Mouse (Mus musculus) retina, postnatal 1 day (tissue): ENCODE measurements at regions not wholly inside any gene's neighbourhood (a gene's known extent, or its start where the extent isn't known, plus 50 kb on each side); places are given as distances from the start of the nearest gene placed in this dataset.

ENCODE experiments used
- DNase-seq: peaks from one replicate; pipeline ENCODE4 v3.0.0-alpha.2; 2012

DNA sequence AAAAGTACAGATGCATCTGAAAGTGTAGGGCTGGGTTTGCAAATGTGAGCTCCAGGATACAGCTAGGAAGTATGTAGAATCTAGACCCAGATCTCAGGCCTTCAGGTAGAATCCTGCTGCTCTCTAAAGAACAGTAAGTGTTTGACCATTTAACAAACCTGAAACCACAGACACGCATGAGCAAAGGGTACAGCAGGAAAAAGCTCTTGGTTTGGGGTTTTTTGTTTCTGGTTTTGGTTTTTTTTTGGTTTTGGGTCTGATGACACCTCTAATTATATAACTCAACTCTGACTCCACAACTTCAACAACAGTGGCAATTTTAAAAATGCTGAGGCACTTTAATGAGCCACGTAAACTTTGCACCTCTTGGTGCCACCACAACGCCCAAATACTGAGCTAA, 165.3 kb upstream of the Smim15 start:
- DNase-seq, result no peak

DNA sequence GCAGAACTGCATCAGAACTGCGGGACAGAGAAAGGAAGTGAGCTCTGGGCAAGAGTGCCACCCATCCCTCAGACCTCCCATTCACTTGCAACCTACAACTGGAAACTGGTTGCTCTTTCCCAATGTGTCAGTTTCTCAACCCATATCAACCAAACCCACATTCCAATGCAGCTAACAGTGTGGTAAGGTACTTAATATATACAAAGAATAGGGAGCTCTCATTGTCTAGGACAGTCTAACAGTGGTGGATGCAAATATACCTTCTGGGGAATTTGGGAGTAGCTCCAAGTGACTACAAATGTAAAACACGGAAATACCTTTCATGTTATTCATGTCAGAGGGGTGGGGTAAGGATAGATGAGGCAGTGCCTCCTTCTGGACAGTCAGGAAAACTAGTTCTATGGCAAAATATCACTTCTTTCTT, 171.0 kb upstream of the Smim15 start:
- no peak for DNase-seq

DNA sequence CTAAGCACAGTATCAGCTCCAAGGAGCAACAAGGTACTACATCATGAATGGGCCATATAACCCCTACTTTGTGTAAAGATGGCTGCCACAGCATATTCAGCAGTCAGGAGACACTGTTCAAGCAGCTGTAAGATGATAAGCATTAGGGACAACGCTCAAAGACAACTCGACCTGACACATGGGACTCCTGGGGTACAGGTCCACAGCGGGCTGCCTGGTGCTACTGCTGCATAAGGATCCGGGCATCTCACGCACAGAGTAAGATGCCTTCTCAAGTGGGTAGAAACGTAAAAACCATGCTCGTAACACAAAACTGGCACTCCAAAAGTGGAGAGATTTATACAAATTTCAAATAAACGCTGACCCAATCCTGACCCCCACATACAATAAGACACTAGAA, 171.7 kb upstream of the Smim15 start:
- no peak for DNase-seq

DNA sequence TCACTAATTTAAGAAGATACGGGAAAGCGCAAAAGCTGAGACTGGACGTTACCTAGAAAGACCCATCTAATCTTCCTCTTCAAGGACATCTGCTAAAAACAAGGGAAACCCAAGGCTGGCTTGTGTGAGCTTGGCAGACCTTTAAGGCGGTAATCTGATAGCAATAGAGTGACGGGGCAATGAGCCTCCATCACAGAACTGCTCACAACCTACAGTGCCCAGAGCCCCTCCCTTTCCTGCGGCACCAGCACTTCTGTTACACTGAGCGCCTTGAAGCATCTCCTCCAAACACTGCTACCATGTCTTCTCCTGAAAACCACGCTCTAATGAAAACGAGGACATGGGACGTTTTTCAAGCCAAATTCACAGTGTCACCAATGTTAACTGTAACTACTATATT, 172.1 kb upstream of the Smim15 start:
- DNase-seq, result no peak

DNA sequence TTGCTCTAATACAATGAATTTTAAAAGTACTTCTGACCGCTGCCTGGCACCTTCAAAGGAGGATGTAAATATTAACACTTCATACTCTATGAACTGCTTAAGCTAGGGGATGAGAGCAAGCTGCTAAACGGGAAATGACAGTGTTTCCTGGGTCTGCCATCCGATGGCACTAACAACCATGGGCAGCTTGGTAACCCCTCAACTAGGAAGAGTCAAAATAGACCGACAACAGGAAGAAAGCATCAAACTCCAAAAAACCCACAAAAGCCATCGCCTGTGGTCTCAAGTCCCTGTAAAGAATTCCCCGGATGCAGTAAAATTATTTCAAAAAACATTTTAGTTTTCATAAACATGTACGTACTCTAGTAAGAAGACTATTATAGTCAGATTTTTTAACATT, 175.3 kb upstream of the Smim15 start:
- DNase-seq, result no peak

DNA sequence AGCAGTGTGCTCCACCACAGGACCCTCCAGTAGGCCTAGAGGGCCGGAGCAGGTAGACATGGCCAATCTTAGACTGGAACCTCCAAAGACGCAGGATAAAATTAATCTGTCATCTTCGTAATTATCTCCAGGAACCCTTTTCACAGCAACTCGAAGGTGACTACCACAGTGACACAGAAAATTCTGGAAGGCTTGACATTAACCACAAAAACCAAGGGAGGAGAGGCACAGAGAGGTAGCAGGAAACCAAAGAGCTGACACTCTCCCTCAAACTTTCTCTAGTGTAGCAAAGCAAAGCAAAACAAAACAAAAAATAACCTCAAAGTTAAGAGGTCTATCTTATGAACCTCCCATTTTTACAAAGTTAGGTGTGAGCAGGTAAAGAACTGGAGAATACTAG, 177.4 kb upstream of the Smim15 start:
- no peak for DNase-seq

DNA sequence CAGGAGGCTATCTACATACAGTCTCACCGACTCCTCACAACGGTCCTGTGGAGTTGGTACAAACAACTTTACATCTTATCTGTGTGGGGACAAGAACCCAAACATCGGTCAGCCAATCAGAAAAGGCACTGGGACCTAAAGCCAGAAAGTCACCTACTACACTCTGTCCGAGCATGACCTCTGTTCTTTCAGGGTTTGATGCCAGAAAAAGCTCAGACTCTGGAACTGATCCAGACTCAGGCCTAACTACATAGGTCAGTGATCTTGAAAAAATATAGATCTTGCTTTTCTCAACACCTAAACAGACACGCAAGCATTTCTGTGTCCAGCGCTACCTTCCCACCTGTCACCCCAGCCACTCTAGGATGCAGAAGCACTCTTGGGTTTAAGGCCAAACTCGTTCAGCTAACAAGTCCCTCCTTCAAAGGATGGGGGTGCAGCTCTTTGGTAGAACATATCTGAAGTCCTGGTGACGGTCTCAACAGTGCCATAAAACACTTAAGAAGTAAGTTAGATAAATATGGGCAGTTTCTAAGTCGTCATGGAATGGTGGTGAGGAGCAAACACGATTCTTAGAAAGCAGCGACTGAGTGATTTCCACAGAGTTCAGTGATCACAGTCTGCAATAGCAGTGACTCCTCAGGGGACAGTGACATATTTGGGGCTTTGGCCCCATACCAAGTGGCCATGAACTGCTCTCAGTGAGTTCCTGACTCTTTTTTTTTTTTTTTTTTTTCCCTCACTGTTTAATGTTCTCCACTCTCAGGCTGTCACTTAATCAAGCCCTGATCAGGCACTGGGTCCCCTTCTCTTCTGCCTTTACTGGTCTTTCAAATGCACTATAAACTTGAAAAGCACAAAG, 181.2 kb upstream of the Smim15 start:
- DNase-seq, result no peak

DNA sequence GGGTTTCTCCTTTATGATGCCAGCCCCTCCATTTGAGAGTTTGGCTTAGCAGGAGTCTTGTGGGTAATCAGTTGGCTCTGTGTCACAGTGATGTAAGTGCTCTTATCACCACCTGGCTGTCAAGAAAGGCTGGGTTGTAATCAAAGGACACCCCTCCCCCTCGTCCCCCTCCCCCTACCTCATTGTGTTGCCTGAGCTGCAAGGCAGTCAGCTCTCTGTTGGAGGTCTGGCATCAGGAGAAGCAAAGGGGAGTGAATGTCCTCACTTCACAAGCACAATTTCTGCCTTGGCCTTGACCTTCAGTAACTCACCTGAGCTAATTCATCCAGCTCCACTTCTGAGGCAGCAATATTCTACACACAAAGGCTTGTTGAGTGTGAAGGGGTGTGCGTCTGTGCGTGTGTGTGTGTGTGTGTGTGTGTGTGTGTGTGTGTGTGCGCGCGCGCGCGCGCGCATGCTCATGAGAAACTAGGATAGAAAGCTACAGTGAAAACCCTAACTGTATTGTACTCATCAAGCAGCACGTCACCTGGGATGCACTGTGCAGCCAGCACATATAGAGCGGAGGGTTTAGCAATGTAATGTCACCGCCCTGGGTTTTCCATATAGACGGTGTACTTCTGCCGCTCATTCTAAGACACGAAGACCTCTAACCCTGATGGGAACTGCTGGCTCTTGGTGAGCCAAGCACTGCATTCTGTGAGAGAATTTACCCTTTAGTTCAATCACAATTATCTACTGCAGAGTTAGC, 182.7 kb upstream of the Smim15 start:
- no peak for DNase-seq

DNA sequence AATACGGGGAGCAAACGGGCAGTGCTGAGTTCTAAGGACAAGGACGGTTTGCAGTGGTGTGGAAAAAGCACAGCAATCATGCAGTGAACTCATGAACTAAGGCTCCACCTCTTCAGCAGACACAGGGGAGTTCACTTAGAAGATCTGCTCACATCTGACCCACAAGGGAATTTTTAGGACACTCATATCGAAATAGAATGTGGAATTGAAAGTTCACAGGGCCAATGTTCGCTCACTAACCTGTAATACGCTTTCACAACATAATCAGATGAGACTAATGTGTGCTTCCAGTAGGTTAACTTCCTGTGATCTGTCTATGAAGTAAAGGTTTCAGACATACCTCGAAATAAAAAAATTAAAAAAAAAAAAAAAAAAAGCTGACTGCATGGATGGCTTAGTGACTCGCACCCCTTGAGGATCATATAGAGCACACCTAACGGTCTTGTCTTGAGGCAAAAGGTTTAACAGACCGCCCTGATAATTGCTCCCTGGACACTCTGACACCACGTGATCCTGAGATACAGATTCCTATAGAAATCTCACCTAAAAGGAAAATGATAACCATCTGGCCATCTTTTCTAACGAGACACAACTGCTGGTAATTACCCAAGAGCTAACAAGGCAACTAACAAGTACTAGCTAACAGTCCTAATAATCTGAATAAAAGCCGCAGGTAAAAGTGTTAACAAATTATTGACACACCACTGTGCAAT, 187.0 kb upstream of the Smim15 start:
- DNase-seq, result no peak

DNA sequence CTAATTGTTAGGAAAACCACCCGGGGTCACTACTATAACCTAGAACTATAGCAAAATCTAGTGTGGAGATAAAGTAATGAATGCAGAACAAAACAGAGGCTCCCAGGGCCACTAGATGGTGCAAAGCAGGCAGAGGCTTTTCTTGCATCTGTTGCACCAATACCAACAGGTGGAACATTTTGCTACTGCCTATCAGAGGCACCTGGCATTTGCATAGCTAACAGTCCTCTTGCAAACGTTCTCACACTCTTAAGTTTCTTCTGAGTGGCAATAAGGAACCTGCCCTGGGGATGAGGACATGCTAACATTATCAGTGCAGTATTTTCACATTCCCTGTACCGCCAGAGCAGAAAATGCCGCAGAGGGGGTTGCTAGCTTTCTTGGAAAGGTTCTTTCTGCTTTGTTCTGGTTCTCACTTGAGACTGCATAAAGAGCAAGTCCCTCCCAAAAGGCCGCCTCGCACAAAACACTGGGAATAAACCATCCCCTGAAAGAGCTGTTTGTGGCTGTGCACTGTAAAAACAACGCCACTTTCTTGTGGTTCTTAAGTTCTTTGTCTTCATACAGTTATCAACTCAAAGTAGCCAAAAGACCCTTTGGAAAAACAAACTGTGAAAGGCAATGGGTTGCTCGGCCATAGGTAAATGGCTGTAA, 193.2 kb upstream of the Smim15 start:
- DNase-seq, result no peak

DNA sequence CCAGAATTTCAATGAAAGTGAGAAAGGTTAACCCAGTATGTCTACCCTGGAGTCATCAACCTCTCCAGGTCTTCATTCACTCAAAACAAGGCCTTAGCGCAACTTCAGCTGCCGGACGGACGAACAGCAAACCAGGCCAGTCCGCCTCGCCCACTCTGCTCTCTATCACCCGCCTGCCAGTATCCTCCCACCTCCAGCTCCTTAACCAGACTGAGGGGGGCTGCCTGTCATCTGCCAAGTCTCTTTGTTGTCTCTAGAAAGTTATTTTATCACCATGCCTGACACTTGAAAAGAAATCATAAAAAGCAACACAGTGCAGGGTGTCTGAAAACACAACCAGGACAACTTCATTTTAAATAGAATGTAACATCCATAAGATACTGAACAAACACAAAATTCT, 195.4 kb upstream of the Smim15 start:
- DNase-seq, result no peak

DNA sequence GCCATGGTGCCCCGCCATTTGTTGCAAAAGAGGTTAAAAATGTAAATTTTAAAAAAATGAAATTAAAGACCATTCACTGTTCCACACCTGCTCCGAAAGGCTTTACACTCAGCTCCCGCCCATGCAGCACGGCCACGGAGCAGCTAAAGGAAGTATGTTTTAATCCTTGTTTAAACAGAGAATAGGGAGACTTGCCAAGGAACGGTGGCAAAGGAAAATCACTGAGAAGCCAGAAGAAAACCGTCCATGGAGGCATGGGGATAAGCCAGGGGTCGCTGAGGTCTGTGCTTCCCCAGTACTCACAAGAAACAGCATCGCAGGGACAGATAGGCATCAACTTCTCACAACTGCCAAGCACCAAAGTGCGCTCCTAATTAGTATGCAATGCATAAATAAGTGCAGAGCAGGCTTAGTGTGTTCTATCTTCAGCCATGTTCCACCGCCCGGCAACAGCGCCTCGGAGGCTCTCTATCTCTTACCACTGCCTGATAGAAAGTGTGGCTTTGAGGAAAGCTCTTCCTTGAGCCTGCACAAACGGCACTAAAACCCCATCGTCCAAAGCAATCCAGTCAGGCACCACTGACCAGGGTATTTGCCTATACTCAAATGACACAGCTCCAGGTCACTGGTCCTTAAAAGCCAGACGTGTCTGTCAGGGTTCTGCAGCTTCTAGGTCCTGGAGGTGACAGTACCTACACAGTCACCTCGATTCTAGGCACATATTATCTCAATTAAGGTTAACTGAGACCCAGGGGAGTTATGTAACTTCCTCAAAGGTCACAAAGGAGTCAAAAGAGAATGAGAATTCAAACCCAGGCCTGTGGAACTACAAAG, 196.8 kb upstream of the Smim15 start:
- no peak for DNase-seq

DNA sequence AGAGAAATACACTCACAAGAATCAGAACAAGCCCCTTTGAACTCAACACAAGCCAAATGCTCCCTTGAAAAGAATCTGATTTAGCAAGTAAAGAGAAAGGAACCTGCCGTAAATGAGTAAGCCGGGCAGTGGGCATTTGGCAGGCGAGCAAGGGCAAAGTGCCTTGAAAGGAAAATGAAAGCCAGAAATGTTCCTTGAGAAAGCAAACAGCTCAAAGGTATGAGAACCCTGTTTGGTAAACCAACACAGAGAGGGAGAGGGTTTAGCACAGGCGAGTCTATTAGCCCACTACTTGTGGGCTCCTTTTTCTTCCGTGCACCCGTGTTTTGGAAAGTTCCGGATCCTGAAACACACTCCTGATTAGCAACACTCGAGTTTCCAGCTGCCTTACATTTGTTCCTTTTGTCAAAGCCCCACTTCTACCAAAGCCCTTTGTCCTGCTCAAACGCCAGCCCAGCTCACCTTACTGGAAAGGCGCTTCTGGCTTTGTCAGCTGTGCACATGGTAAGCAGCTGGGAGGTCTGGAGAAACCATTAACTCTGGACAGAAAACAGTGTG, 197.5 kb upstream of the Smim15 start:
- no peak for DNase-seq

DNA sequence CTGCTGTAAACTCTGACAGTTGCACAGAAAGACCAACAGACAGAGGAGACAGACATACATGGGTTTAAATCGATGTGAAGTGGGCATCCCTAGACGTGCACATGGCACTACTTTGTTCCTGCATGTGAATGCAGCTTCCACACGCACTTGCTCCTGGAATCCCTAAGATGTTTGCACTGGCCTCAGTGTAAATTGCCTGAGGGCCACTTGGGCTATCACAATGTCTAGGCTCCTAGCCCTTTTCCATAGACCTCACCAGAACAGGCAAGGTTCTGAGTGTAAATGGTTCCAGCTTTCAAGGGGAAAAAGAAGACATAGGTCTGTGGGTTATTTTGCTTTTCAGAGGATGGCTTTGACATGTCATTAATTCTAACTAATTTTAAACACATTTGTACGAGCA, 198.4 kb upstream of the Smim15 start:
- no peak for DNase-seq

DNA sequence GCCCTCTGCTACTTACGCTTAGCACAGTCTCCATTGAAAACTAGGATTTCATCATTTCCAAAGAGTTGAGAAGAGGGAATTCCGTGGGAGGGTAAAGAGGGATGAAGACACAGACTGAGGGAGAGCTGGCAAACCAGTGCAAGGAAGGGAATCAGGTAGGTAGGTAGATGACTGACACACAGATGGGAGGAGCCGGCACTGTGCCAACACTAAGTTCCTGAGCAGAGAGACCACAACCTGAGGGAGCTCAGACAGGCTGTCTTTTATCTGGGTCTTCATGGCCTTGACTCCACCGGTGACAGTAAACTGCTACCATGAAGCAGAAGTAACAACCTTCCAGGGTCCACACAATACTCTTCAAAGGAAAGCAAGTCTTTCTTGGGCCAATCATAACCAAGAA, 200.2 kb upstream of the Smim15 start:
- no peak for DNase-seq

DNA sequence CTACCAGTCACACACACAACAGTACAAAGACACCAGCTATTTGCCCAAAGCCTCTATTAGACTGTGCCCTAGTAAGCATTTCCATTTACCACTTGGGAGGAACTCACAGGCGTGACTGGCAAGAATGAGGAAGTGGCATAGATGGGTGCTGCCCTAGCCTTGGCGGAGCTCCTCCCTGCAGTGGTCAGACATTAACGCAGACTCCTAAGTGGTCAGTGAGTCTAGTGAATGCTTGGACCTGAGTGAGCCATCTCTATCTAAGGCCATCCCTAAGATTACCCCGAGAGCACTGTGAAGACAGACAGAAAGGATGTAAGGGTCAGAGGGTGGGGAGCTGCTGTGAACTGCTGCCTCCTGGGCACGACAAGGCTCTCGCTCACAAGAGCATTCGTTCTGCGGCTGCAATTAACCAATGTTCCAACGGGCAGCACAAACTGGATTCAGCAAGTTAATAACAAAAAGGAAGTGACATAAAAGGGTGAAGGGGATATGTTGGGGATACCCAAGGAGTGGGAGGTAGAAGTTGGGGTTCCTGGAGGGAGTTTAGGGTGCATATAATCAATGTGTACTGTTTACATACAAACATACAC, 206.0 kb upstream of the Smim15 start:
- DNase-seq, result no peak

DNA sequence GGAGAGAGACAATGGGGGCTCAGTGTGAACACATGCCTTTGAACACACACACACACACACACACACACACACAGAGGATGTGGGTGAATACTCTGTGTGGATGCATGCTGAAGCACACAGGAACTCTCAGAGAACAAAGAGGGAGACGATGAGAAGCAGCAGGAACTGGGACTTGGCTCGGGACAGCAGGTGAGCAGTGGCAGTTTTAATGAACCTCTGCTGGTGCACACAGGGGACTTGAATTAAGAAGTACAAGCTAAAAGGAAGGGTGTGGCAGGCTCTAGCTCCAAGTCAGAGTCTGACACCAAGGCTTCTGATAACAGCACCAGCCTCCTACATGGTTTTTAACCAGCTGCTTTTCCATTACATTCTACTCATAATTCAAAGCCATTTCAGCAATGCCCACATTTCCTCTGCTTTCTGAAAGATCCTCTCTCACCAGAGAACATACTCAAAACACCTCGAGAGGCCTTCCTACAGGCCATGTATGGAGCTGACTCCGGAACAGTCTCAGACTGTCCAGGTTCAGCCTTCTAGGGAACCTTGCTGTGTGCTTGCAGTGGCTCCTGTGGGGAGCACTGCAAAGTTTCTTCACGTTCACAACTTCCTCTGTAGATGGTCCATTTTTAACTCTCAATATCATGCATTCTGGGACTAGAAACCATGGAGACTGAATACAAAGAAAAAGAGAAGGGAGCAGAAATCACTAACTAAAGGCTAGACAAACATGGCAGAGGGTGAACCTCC, 206.9 kb upstream of the Smim15 start:
- DNase-seq, result peak; percentile 37

DNA sequence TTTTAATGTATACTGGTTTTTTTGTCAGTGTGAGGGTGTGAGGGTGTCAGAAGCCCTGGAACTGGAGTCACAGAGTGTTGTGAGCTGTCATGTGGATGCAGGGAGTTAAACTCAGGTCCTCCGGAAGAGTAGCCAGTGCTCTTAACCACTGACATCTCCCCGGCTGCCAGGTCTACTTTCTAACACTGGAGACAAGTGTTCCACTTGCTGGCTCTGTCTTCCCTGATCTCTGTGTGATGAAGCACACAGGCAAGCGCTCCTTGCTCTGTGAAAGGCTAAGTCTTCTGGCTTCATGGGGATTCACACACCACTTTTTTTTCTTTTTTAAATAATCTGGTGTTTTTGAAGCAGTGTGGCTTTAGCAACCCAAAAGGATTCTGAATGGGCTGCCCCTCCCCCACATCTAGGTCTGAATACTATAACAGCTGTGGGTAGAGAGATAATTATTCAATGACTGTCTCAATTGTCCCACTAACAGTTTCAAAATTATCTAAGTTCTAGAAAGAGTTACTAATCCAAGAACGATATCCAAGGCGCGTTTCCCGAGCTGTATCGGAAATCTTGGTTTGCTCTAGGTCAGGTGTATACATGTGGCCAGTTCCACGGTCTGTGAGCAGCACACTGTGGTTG, 208.4 kb upstream of the Smim15 start:
- DNase-seq, result no peak

DNA sequence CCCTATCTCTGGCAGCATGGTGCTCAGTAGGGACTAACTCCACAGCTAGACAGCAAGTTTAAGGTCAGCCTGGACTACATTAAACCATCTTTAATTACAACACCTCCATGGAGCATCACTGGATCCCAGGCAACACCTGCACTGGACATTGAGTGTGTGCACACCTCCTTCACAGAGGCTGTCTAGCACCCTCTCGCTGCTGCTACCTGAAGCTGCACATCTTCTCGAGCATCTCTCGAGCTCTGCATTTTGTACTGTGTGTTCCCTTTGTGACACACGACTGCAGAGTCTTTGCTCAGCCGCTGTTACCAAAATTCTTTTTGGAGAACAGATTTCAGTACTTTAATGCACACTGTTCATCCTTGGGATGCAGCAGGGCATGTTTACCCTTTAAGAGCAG, 212.2 kb upstream of the Smim15 start:
- no peak for DNase-seq

DNA sequence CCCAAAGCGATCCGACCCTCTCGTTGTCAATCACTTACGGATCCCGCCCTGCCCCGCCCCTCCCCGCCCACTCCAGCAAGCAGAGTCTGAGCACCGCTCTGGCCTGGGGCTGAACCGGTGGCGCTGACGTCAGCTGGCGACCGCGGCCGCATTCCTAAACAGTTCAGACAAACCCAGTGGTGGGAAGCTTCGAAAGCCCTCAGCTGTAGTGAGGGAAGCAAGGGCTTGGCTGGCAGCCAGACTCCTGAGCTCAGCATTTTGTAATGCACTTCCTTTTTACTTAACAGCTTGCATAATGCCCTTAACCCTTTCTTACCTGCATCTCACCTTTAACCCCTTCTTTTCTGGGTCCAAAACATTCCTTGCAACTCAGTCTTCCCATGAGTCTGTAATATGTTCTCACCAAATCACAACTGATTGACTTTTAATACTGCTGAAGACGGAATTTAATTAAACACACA, 213.0 kb upstream of the Smim15 start:
- DNase-seq, result peak; percentile 97
